Mouse (Mus musculus) hindbrain, embryonic 14.5 days (tissue): ENCODE measurements around the gene Reln. TPM values are rescaled to one million over a fixed set of nuclear protein-coding genes. Genes with fewer than 3 reads are reported as not detected.

ENCODE experiments used
- ATAC-seq: fragments of 200-750 bp; cut with Nextera tagmentation; 2 replicates; pipeline ENCODE4 v1.8.0; 2017; ENCODE audit warnings: moderate number of reproducible peaks, mild to moderate bottlenecking, moderate TSS enrichment, moderate library complexity; ENCODE audit not compliant: low FRiP score
- DNase-seq: peaks from one replicate; pipeline ENCODE4 v3.0.0-alpha.2; 2015; ENCODE audit warnings: low spot score
- H3K27ac ChIP-seq: fragments of 300-500 bp; sonication (generic); 2 replicates; pipeline ENCODE4 v1.5.1; 2014; ENCODE audit warnings: mild to moderate bottlenecking, moderate library complexity
- H3K27me3 ChIP-seq: fragments of 300-500 bp; sonication (generic); 2 replicates; pipeline ENCODE4 v1.6.1; 2014; ENCODE audit warnings: mild to moderate bottlenecking, low read length, mixed read lengths; ENCODE audit not compliant: control insufficient read depth, insufficient read depth
- H3K36me3 ChIP-seq: fragments of 300-500 bp; sonication (generic); replicated peaks from 2 replicates; pipeline ENCODE4 v1.6.1; 2014; ENCODE audit not compliant: control insufficient read depth, insufficient read depth
- H3K4me1 ChIP-seq: fragments of 300-500 bp; sonication (generic); replicated peaks from 2 replicates; pipeline ENCODE4 v1.6.1; 2014; ENCODE audit warnings: antibody characterized with exemption, low read length, mixed read lengths; ENCODE audit not compliant: control insufficient read depth, insufficient read depth
- H3K4me2 ChIP-seq: fragments of 300-500 bp; sonication (generic); replicated peaks from 2 replicates; pipeline ENCODE4 v1.6.1; 2014; ENCODE audit warnings: mild to moderate bottlenecking, moderate library complexity
- H3K4me3 ChIP-seq: fragments of 300-500 bp; sonication (generic); replicated peaks from 2 replicates; pipeline ENCODE4 v1.5.1; 2014; ENCODE audit warnings: mild to moderate bottlenecking, low read length
- H3K9ac ChIP-seq: fragments of 300-500 bp; sonication (generic); 2 replicates; pipeline ENCODE4 v1.6.1; 2014
- H3K9me3 ChIP-seq: fragments of 300-500 bp; sonication (generic); 2 replicates; pipeline ENCODE4 v1.6.1; 2016; ENCODE audit warnings: low read length; ENCODE audit not compliant: control insufficient read depth
- WGBS: fragments of 180-500 bp; shearing (Covaris S2); extraction: QIAGEN DNeasy Blood & Tissue Kit; methylation state at CpG from one replicate; pipeline ENCODE4 v1.1.7; 2014; 5-methylcytosine and 5-hydroxymethylcytosine counted together
- polyA plus RNA-seq: library from polyadenylated mRNA; unstranded; fragments of >200 nt; fragmentation: Nextera tagmentation; extraction: Ambion mirVana; gene quantifications from 2 replicates; pipeline ENCODE4 v1.2.1, GENCODE M21; 2014

Gene Reln
- 63.3 and 63.5 TPM in 2 replicates for polyA plus RNA-seq

DNA sequence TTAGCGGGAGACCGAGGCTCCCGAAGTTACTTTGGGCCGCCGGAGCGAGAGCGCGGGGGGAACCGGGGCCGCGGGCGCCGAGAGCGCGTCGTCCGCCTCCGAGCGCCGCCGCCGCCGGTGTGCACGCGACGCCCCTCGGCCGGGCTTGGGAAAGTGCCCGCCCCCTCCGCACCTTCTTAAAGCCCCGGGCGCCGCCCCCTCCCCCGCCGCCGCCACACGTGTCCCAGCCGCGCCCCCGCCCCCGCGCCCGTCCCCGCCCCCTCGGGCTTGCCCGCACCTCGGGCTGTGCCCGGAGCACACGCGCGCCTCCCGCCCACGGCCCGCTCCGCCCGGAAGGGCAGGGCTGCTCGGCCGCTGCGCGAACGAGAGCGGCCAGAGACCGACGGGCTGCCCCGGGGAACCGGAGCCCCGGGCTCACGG is at the start of gene Reln:
Gene Reln, minus strand, starts transcription at position 147 of the 420 bp plus-strand sequence.
- Histone ChIP-seq H3K4me3 (peak within 1 kb of the TSS; percentile 72), H3K27ac (peak within 1 kb of the TSS; percentile 85), H3K4me1 (peaks cover 8% of the 10 kb centered on the region; the same call in 1 of the 2 replicates), H3K4me2 (peak within 1 kb of the TSS; percentile 96), H3K9ac (peak within 1 kb of the TSS; percentile 88), H3K36me3 (no peaks in the 10 kb centered on the region), H3K27me3 (peaks cover 33% of the 10 kb centered on the region; the same call in 1 of the 2 replicates), H3K9me3 (no peaks in the 10 kb centered on the region)
- DNase-seq (peak; percentile 69), ATAC-seq (peak; percentile 89)
- under 1% methylated on average over 30 of the region's 68 CpGs for WGBS

- no peaks in the 10 kb centered on the region for H3K9me3 ChIP-seq
- H3K9ac ChIP-seq = no peak overlapping the region
- no peaks in the 10 kb centered on the region for H3K36me3 ChIP-seq
- no peak for ATAC-seq
- H3K4me1 ChIP-seq = no peaks in the 10 kb centered on the region
- no peaks in the 10 kb centered on the region for H3K27me3 ChIP-seq
- 93% methylated on average over 2 of the region's 2 CpGs for WGBS
- H3K27ac ChIP-seq = no peak overlapping the region
- DNase-seq = no peak
- no peak overlapping the region for H3K4me2 ChIP-seq
- H3K4me3 ChIP-seq = no peak overlapping the region
These were observed 44.0 kb upstream of the Reln start for GRCm38 (mm10) chr5:22388502-22388901.

GRCm38 (mm10) chr5:22360510-22360909 is 16.0 kb upstream of the Reln start:
- H3K27ac ChIP-seq = no peak overlapping the region
- H3K4me1 ChIP-seq = no peaks in the 10 kb centered on the region
- 57% methylated on average over 9 of the region's 9 CpGs for WGBS
- no peaks in the 10 kb centered on the region for H3K9me3 ChIP-seq
- no peaks in the 10 kb centered on the region for H3K27me3 ChIP-seq
- ATAC-seq = no peak
- no peaks in the 10 kb centered on the region for H3K36me3 ChIP-seq
- no peak for DNase-seq
- H3K4me2 ChIP-seq = no peak overlapping the region
- no peak overlapping the region for H3K4me3 ChIP-seq
- H3K9ac ChIP-seq = no peak overlapping the region

GRCm38 (mm10) chr5:22348412-22348811 is 3.9 kb upstream of the Reln start:
- H3K27ac ChIP-seq = no peak overlapping the region
- no peaks in the 10 kb centered on the region for H3K9me3 ChIP-seq
- no peak for DNase-seq
- no peak for ATAC-seq
- H3K4me1 ChIP-seq = peaks cover 6% of the 10 kb centered on the region; the same call in 1 of the 2 replicates
- no peak overlapping the region for H3K4me3 ChIP-seq
- H3K36me3 ChIP-seq = no peaks in the 10 kb centered on the region
- H3K4me2 ChIP-seq = no peak overlapping the region
- 88% methylated on average over 3 of the region's 3 CpGs for WGBS
- H3K9ac ChIP-seq = no peak overlapping the region
- peaks cover 15% of the 10 kb centered on the region; the same call in 1 of the 2 replicates for H3K27me3 ChIP-seq

DNA sequence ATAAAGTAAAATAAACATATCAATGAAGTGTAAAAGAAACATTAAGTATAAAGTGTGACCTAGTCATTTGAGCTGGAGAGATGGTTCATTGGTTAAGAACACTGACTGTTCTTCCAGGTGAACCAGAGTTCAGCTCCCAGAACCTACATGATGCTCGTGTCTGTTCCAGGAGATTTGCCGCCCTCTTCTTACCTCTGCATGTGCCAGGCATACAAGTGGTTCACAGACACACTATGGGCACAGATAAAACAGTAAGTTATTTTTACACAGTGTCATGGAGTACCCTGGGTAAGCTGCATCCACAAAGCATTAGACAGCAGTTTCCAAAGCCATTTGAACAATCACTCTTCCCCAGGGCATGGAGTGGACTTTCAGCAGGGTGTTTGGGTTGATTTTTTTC is 3.2 kb upstream of the Reln start:
- Histone ChIP-seq H3K36me3 (no peaks in the 10 kb centered on the region), H3K4me2 (no peak overlapping the region), H3K9me3 (no peaks in the 10 kb centered on the region), H3K9ac (no peak overlapping the region), H3K27me3 (peaks cover 22% of the 10 kb centered on the region; the same call in 1 of the 2 replicates), H3K4me1 (peaks cover 6% of the 10 kb centered on the region; the same call in 1 of the 2 replicates), H3K4me3 (no peak overlapping the region), H3K27ac (no peak overlapping the region)
- DNase-seq (no peak), ATAC-seq (no peak)
- WGBS = 78% methylated on average over 2 of the region's 2 CpGs

DNA sequence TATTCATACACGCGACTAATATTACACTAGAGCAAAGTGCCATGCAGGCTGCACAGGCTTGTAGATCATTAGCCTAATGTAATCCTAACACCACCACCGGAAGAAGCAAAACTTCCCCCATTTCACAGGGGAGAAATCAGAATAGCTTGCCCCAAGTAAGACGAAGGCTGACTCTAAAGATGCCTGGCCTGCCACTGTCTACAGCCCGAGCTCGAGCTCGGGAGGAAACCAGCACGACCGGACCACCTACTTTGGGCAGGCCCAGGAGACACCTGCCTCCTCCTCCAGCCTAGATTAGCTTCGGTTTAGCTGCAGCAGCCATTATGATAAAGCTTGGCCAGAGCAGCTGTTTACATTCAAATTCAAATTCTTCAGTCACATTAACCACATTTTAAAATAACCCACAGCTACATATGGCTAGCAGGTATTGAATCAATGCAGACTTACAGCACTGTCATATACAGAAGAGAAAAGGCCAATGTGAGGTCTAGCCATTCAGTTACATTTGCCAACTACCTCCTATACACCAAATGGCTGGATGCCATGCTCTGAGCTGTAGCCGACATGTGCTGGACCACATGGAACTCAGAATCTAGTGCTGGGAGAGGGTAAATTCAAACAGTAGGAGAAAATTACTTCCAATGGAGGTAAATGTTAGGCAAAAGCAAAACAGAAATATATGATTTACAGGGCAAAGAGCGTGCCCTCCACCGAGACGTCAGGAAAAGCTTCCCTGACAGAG is 1.6 kb upstream of the Reln start:
- ATAC-seq (no peak), DNase-seq (no peak)
- H3K27me3 ChIP-seq = peaks cover 27% of the 10 kb centered on the region; the same call in 1 of the 2 replicates
- no peaks in the 10 kb centered on the region for H3K9me3 ChIP-seq
- peak overlapping the region; percentile 96 for H3K4me2 ChIP-seq
- H3K36me3 ChIP-seq = no peaks in the 10 kb centered on the region
- H3K9ac ChIP-seq = no peak overlapping the region
- 31% methylated on average over 14 of the region's 14 CpGs for WGBS
- H3K27ac ChIP-seq = no peak overlapping the region
- peaks cover 8% of the 10 kb centered on the region; the same call in 1 of the 2 replicates for H3K4me1 ChIP-seq
- peak overlapping the region; percentile 72 for H3K4me3 ChIP-seq

DNA sequence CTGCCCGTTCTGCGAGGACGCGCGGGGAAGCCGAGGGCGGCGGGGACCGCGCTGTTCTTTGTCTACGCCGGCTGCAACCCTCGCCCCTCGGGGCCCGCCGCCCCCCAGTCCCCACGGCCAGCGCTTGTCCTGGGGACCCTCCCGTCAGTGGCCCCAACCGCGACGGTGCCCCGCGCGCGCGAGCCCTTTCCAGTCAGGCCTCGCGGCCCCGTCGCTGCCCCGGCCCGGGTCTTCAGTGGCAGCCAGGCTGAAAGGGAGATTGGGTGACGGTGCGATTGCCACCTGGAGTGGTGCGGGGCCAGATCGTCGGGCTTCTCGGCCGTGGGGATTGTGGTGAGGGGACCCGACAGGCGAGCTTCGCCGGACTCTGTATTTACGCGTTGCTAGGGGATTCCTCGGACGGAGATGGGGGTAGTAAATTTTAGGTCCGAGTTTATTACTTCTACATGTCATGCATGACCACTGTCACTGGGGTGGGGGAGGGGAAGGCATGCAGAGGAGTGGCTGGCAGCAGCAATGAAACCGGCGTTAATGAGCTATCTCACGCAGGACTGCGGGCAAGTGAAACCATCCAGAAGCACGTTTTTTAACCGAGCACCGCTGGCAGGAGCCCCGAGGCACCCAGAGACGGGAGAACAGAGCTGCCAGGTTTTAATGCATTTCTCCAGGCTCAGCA is 612 bp upstream of the Reln start:
- ATAC-seq (peak; percentile 68), DNase-seq (peak; percentile 39)
- Histone ChIP-seq H3K27ac (peak overlapping the region; percentile 85), H3K27me3 (peaks cover 32% of the 10 kb centered on the region; the same call in 1 of the 2 replicates), H3K36me3 (no peaks in the 10 kb centered on the region), H3K9me3 (no peaks in the 10 kb centered on the region), H3K9ac (peak overlapping the region; percentile 88), H3K4me3 (peak overlapping the region; percentile 72), H3K4me1 (peaks cover 8% of the 10 kb centered on the region; the same call in 1 of the 2 replicates), H3K4me2 (peak overlapping the region; percentile 96)
- under 1% methylated on average over 45 of the region's 58 CpGs for WGBS

DNA sequence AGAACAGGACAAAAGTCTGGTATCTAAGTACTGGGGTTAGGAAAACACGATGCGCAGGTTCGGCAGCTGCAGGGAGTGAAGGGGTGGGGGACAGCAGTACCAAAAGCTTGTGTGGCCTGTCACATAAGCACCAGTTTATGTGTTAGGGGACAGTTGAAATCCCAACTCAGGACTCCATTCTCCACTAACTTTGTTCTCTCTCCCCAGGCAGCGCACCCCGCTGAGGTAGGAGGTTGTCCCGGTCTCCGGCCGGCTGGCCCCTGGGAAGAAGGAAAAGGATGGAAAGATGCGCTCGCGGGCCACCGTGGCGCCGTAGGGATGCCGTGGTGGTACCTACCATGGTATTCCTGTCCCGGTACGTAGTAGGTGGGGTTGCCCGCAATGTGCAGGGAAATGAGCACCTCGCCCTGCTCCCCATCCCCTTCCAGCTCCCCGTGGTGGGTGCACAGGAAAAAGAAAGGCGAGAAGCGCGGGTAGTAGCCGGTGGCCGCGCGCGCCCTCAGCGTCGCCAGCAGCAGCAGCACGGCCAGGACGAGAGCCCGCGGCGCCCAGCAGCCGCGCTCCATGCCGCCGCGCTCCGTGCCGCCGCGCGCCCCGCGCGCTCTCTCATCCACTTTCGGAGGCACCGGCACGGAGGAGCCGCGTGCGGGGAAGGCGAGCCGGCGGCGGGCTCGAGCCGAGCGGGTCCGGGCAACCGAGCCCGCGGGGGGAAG is 503 bp downstream of the Reln start:
- peak overlapping the region; percentile 88 for H3K9ac ChIP-seq
- H3K27me3 ChIP-seq = peaks cover 33% of the 10 kb centered on the region; the same call in 1 of the 2 replicates
- H3K27ac ChIP-seq = peak overlapping the region; percentile 85
- peak; percentile 50 for DNase-seq
- H3K4me3 ChIP-seq = peak overlapping the region; percentile 72
- peak overlapping the region; percentile 96 for H3K4me2 ChIP-seq
- H3K9me3 ChIP-seq = no peaks in the 10 kb centered on the region
- 1% methylated on average over 52 of the region's 65 CpGs for WGBS
- ATAC-seq = peak; percentile 81
- H3K36me3 ChIP-seq = no peaks in the 10 kb centered on the region
- H3K4me1 ChIP-seq = peaks cover 8% of the 10 kb centered on the region; the same call in 1 of the 2 replicates

DNA sequence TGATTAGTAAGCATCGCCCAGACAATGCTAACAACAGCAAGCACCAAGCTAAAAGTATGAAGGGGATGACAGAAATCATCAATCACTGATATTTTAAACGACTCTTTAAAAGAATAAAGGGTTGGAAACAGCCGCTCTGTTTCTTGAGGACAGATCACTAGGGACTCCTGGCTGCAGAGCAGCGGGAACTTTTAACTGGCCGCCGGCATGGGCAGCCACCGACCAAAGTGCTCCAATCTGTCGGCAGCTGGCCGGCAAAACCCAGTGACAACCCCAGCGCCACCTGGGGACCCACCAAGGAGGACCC is 1.0 kb downstream of the Reln start:
- peaks cover 33% of the 10 kb centered on the region; the same call in 1 of the 2 replicates for H3K27me3 ChIP-seq
- no peaks in the 10 kb centered on the region for H3K9me3 ChIP-seq
- peaks cover 8% of the 10 kb centered on the region; the same call in 1 of the 2 replicates for H3K4me1 ChIP-seq
- ATAC-seq (no peak), DNase-seq (no peak)
- peak overlapping the region; percentile 88 for H3K9ac ChIP-seq
- peak overlapping the region; percentile 96 for H3K4me2 ChIP-seq
- WGBS = under 1% methylated on average over 10 of the region's 10 CpGs
- H3K4me3 ChIP-seq = peak overlapping the region; percentile 72
- H3K27ac ChIP-seq = no peak overlapping the region
- no peaks in the 10 kb centered on the region for H3K36me3 ChIP-seq
